Mouse (Mus musculus) right cerebral cortex, postnatal 10 days (tissue): ENCODE data around the gene Nsun2.
"Not testable (repeated sequence)": the region's sequence is repeated elsewhere in the genome, so short reads cannot be mapped to it uniquely, and the experiment has no call there.

Source experiments
- DNase-seq, 2 experiments: peaks; one replicate each; pipeline ENCODE4 v3.0.0; 2021; ENCODE audit warnings: low spot score in 2 of 2

Nsun2 gene

GRCm38 (mm10) chr13:69554255-69554654 is 20.7 kb downstream of the Nsun2 start:
- no peak for DNase-seq

- no peak for DNase-seq
Observed at GRCm38 (mm10) chr13:69555045-69555444, 21.5 kb downstream of the Nsun2 start.

- DNase-seq: no peak
Observed at GRCm38 (mm10) chr13:69555957-69556482, 22.5 kb downstream of the Nsun2 start.

DNA sequence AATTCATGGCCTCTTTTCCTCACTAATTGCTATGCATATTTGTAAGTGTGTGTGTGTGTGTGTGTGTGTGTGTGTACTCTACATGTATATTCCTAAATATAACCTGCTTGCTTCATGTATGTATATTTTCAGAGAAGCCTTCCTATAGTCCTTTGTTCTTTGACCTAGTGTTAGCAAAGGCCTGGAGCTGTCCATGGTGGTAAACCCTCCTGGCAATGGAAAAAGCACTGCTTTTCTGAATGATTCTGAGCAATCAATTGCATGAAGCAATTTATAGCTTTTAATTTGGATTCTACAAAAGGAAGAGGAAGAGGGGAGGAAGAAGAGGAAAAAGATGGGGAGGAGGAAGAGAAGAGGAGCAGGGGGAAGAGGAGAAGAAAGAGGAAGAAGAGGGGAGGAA is 23.2 kb downstream of the Nsun2 start:
- no peak for DNase-seq

- peak; percentile 47 to 60 for DNase-seq
Observed at GRCm38 (mm10) chr13:69558098-69558660, 24.6 kb downstream of the Nsun2 start.

- DNase-seq: peak; percentile 69 to 72
Observed at GRCm38 (mm10) chr13:69559291-69559961, 25.9 kb downstream of the Nsun2 start.

DNA sequence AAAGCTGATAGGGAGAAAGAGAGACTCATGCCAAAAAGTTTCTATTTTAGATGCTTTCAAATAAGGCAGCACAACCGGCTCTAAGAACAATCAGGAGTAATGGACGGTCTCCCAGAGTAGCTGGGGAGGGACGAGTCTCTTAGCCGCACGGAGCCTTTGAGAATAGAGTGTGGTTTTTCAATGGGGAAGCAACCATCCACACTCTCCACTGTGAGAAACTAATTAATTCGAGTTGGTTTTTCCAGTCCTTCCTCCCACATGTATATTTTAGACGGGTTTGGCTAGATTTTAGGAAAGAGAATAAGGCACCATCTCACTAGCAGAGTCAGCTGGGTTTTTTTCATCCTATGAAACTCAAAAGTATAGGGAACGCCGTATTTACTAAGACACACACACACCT is 28.5 kb downstream of the Nsun2 start:
- peak in 1 of 2 experiments; percentile 39 for DNase-seq

GRCm38 (mm10) chr13:69562654-69563574 is 29.4 kb downstream of the Nsun2 start:
- DNase-seq: no peak

DNA sequence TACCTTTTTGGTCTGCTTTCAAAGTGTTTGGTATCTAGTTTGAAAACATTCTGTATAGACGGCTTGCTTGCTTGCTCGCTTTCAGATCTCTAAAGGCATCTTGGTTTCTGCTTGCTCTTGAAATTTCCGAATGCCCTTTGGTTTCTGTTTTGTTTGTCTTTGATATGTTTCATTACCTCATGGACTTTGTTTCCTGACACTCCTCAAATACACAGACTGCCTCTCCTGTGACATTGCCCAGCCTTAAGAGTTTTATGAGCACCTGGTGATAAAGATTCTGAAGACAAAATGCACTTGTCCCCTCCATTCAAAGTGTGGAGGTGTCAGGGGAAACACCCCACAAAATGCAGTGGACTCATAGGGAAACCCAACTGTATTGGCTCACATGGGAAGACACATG is 30.4 kb downstream of the Nsun2 start:
- no peak for DNase-seq

DNA sequence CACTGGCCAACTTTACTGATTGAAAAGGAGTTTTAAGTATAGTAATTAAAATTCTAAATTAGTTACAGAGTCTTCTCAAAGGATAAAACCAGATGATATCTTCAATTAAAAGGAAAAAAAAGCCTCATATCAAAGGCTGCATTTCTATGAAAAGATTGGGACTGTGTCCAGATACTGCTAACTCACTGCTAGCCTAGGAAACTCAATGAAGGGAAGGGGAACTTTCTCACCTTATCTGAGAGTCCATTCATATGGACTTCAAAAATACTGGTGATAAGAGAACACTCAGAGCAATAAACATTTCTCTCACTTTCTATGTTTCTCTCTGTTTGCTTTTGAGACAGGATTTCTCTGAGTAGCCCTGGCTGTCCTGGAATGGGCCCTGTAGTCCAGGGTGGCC is 31.0 kb downstream of the Nsun2 start:
- DNase-seq: no peak

DNA sequence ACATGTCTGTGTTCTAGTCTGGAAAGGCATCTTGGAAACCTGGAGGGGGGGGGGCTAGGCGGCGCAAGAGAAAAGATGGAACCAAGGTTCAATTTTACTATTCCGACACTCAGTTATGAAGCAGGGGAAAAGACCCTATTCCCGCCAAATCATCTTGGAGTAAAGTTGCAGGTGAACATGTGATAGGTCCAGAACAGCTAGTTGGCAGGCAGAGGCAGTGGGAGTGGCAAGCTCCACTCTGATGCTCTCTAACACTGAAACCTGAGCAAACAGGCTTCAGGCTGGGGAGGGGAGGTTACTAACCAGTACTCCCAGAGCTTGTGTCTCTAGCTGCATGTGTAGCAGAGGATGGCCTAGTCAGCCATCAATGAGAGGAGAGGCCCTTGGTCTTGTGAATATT is 31.9 kb downstream of the Nsun2 start:
- not testable (repeated sequence) for DNase-seq

- no peak for DNase-seq
Observed at GRCm38 (mm10) chr13:69569201-69569600, 35.7 kb downstream of the Nsun2 start.

GRCm38 (mm10) chr13:69572594-69572993 is 39.0 kb downstream of the Nsun2 start:
- no peak for DNase-seq

- DNase-seq: peak in 1 of 2 experiments; percentile 56
Observed at GRCm38 (mm10) chr13:69576676-69577075, 43.1 kb downstream of the Nsun2 start.

GRCm38 (mm10) chr13:69577181-69577834 is 43.8 kb downstream of the Nsun2 start:
- DNase-seq: no peak

GRCm38 (mm10) chr13:69582411-69582810 is 48.9 kb downstream of the Nsun2 start:
- DNase-seq: no peak

DNA sequence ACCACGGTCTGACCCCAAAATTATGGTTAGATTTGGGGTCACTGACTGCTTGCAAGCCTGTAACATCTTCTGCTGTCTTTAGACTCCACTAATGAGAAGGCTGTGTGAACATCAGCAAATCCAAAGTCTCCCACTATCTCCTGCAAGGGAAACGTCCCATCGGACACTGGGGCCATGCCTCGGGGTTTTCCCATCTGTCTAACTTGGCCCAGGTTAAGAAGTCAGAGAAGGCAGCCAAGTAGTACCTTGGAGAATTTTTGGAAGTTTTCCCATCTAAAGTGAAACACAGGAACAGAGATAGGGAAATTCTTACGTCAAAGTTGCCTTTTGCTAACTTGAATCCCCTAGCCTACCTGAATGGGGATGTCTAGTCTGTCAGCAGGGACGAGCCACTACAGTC is 50.0 kb downstream of the Nsun2 start:
- no peak for DNase-seq

DNA sequence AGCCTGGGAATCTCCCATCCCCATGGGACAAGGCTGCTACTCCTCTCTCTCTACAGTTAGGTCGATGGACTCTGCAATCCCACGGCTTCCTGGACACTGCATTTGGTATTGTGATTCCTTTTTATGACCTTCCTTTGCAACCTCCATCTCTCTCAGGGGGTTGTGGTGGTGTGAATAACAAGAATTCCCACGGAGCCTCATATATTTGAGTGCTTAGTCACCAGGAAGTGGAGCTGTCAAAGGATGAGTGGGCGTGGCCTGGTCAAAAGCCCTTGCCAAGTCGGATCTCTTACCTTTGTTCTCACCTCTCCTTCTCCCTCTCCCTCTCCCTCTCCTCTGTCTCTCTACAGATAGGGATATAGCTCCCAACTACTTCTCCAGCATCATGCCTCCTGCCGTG is 52.3 kb downstream of the Nsun2 start:
- no peak for DNase-seq

DNA sequence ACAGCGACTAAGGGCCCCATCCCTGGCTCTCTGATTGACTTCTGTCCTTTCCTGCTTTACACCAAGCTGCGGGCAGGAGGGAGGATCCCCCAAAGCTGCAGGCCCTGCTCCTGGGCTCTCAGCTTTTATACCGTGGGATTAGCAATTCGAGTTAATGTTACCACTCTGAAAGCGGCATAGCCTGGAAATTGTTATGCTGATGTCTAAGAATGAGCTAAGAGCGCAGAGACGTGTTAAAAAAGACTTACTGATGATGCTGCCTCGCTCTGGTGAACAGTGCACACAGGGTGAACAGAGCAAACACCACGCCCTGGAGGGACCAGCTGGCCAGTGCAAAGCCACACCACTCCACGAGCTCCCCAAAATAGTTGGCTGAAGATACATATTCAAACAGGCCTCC is 52.8 kb downstream of the Nsun2 start:
- DNase-seq: peak in 1 of 2 experiments; percentile 43

DNA sequence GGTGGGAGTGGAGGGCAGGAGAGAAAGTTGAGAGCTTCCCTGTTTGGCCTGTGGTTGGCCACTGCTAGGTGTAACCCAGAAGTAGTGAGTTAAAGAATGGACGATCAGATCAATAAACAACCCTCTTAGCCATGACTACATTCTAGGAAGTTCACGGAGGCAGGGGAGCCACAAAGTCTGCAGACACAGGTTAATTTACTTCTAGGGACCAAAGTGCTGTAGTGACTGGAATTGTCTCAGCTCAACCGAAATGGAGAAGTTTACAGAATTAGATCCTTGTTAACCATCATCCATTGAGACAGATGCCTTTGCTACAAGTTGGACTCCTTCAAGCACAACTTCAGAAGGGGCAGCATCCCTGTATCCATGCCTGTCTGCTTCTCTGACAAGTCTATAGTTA is 54.3 kb downstream of the Nsun2 start:
- DNase-seq: no peak

DNA sequence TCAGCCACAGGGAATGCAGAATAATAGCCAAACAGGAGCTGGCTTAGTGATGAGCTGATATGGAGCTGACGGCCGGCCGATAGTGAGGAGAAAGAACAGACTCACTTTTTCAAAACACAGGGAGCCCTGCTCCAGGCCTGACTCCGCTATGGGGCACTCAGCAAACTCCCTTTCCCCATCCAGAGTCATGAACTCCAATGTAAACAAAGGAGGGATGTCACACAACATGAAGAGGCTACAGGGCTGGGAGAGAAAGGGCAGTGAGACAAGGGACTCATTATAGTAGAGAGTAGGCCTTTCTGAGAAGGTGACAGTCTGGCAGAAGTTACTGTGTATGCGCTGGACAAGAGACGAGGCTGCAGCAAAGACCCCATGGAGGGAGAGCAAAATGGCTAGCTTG is 54.7 kb downstream of the Nsun2 start:
- DNase-seq: no peak

DNA sequence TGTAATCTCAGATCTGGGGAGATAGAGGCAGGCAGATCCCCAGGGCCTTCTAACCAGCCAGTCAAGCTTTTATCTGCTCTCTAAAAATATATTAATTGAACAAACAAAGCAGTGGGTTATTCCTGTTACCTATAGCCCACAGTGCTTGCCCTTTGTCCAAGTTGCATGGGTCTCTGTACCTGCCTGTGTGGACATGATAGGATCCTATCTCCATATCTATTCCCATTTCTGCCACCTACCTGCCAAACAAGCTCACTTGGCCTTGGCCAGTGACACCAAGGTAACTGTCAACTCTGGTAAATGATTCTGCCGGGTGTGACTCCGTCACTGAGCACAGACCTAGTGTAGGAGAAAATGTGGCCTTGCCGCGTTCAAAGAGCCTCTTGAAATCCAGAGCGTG is 57.8 kb downstream of the Nsun2 start:
- DNase-seq: no peak
